Mouse (Mus musculus): ENCODE measurements around the gene 4921539E11Rik. TPM values are rescaled to one million over a fixed set of nuclear protein-coding genes. Genes with fewer than 3 reads are reported as not detected.

Gene 4921539E11Rik
- not detected for total RNA-seq (2021)

GRCm38 (mm10) chr4:103290763-103291162 lies at the start of gene 4921539E11Rik:
Gene 4921539E11Rik (minus strand): TSS chr4:103290863.
- DNase-seq (ENCODE audit: low spot score) = no peak
- intact Hi-C loops (cut with DNase I) = no loop called here

GRCm38 (mm10) chr4:103335134-103335533 lies 44.5 kb upstream of the 4921539E11Rik start:
- DNase-seq (ENCODE audit: low spot score) = no peak
- intact Hi-C loops (cut with DNase I) = no loop called here

GRCm38 (mm10) chr4:103329348-103329747 lies 38.7 kb upstream of the 4921539E11Rik start:
- intact Hi-C loops (cut with DNase I) = no loop called here
- no peak for DNase-seq (ENCODE audit: low spot score)

- intact Hi-C loops (cut with DNase I) = no loop called here
- DNase-seq (ENCODE audit: low spot score) = no peak
Observed at GRCm38 (mm10) chr4:103326994-103327393, 36.3 kb upstream of the 4921539E11Rik start.

- DNase-seq (ENCODE audit: low spot score) = no peak
- intact Hi-C loops (cut with DNase I) = no loop called here
Observed at GRCm38 (mm10) chr4:103324688-103325451, 34.2 kb upstream of the 4921539E11Rik start.

- no peak for DNase-seq (ENCODE audit: low spot score)
- intact Hi-C loops (cut with DNase I) = no loop called here
Observed at GRCm38 (mm10) chr4:103321461-103321860, 30.8 kb upstream of the 4921539E11Rik start.

GRCm38 (mm10) chr4:103315861-103316260 lies 25.2 kb upstream of the 4921539E11Rik start:
- DNase-seq (ENCODE audit: low spot score) = no peak
- intact Hi-C loops (cut with DNase I) = loop anchor here (10.0 kb wide), 1 partner anchor 331 kb away; no protein-coding TSS in a partner anchor

- intact Hi-C loops (cut with DNase I) = loop anchor here (5.0 to 10.0 kb wide), 3 partner anchors 97 to 330 kb away; partner anchors contain the start of gene Slc35d1
- DNase-seq (ENCODE audit: low spot score) = no peak
Observed at GRCm38 (mm10) chr4:103314526-103314910, 23.9 kb upstream of the 4921539E11Rik start.

- intact Hi-C loops (cut with DNase I) = loop anchor here (1.0 to 10.0 kb wide), 4 partner anchors 32 to 329 kb away; partner anchors contain the start of gene Slc35d1
- peak; percentile 94 for DNase-seq (ENCODE audit: low spot score)
Observed at GRCm38 (mm10) chr4:103313587-103314525, 23.2 kb upstream of the 4921539E11Rik start, which contains the start of gene Oma1. Gene Oma1 (plus strand): TSS chr4:103313812.

DNA sequence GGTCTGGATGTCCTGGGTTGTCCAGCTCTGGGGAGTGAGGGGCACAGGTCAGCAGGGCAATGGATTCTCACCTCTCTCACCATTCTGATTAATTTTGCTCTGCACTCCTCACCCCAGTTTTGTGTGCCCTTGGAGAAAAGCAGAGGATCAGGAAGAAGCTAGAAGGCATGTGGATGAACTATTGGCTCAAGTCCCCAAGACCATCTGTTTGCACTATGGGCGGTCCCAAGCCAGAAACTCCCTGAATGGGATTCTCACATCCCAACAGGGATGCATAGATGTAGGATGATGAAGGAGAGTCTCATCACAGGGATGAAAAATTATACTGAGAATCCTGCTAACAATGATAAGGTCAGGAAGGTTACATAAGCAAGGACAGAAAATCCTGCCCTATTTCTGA lies 13.2 kb upstream of the 4921539E11Rik start:
- intact Hi-C loops (cut with DNase I) = no loop called here

DNA sequence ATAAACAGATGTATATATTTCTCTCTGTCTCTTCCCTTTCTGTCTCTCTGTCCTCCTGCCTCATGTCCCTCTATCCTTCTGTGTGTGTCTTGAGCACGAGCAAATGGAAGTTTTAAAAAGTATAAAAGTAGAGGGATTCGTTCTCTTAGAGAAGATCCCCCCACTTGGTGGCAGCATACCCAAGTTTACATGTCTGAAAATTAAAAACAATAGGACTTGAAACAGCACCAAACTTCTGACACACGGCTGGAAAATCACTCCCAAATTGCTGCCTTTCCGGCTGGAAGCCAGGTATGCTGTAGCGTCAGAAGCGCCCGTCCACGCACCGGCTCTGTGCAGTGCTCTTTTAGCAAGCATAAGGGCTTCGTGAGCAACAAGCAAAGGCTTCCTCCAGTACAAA lies 8.7 kb upstream of the 4921539E11Rik start:
- DNase-seq (ENCODE audit: low spot score) = no peak
- intact Hi-C loops (cut with DNase I) = no loop called here

More for the DNA sequence above, 13.2 kb upstream of the 4921539E11Rik start:
- no peak for DNase-seq (ENCODE audit: low spot score)

DNA sequence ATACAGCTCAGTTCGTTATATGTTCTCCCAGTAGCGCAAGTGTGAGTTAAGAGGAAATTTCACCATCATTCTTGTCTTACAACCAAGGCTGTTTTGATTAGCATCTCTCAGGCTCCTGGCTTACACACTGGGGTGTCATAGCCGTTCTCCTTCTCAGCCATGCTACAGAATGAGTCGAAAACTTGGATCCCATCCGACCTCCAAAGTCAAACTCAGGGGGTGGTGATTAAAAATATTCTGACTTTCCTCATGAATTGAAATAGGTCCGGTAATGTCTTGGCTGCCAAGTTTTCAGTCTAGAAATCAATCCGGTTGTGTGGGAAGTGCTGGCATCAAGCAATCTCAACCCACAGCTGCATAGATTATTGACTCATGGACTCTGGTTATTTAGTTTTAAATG lies 2.3 kb downstream of the 4921539E11Rik start:
- DNase-seq (ENCODE audit: low spot score) = no peak
- intact Hi-C loops (cut with DNase I) = no loop called here

GRCm38 (mm10) chr4:103273021-103273420 lies 17.6 kb downstream of the 4921539E11Rik start:
- intact Hi-C loops (cut with DNase I) = no loop called here
- no peak for DNase-seq (ENCODE audit: low spot score)

- intact Hi-C loops (cut with DNase I) = no loop called here
- DNase-seq (ENCODE audit: low spot score) = no peak
Observed at GRCm38 (mm10) chr4:103269336-103269735, 21.3 kb downstream of the 4921539E11Rik start.

- intact Hi-C loops (cut with DNase I) = no loop called here
- no peak for DNase-seq (ENCODE audit: low spot score)
Observed at GRCm38 (mm10) chr4:103265166-103265565, 25.5 kb downstream of the 4921539E11Rik start.

GRCm38 (mm10) chr4:103263812-103264396 lies 26.8 kb downstream of the 4921539E11Rik start:
- DNase-seq (ENCODE audit: low spot score) = no peak
- intact Hi-C loops (cut with DNase I) = no loop called here

- intact Hi-C loops (cut with DNase I) = no loop called here
- no peak for DNase-seq (ENCODE audit: low spot score)
Observed at GRCm38 (mm10) chr4:103263378-103263777, 27.3 kb downstream of the 4921539E11Rik start.

DNA sequence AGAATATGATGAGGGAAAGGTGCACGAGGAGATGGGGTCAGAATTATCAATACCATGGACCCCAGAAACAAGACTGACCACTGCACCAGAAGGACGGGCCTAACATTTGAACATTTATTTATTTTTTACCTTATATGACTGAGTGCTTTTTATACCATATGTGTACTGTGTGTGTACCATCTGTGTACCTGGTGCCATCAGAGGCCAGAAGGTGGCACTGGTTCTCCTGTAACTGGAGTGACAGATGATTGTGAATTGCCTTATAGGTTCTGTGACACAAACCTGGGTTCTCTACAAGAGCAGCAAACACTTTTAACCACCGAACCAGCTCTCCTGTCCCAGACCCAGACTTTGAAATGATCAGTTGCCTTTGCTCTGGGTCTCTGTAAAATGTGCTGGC lies 31.8 kb downstream of the 4921539E11Rik start:
- DNase-seq (ENCODE audit: low spot score) = no peak
- intact Hi-C loops (cut with DNase I) = no loop called here

DNA sequence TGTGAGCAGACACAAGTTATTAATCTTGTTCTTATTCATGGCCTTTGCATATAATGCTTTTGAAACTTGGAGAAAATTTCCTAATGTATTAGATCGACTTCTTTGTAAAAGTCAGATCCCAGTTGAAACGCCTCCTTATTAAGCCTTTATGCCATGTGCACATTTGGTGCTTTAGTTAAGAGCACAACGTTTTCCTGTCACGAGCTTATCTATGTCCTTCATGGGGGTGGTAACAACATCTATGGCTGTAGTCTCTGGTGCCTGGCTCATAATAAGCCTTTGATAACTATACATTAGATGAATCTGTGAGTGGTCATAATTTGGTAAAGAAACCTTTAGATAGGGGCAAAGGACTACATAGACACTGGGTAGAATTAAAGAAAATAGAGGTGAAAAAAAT lies 36.8 kb downstream of the 4921539E11Rik start:
- intact Hi-C loops (cut with DNase I) = no loop called here
- no peak for DNase-seq (ENCODE audit: low spot score)

DNA sequence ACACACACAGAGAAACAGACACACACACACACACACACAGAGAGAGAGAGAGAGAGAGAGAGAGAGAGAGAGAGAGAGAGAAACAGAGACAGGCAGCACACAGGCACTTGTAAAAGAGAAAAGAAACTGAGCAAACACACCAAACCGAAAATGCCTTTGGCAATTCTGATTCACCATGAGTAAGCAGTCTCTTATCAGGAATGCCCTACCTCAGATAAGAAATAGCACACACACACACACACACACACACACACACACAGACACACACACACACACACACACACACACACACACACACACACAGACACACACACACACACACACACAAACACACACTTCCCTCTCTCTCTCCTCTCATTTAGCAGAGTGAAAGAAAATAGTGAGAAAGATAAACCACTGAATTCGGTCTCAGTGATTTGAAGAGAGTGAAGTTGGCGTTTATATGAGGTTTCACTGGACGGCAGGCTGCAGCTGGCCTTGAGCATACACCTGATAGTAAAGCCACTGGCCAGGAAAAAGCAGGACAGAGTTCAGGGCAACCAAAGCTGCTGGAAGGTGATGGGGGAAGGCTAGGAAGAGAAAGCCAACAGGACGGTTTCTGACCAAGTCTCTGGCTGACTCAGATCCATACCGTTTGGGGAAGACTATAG lies 41.1 kb downstream of the 4921539E11Rik start:
- intact Hi-C loops (cut with DNase I) = no loop called here
- DNase-seq (ENCODE audit: low spot score) = no peak
